ENCODE assay signal across 30 mouse cellular contexts in the genomic region with DNA sequence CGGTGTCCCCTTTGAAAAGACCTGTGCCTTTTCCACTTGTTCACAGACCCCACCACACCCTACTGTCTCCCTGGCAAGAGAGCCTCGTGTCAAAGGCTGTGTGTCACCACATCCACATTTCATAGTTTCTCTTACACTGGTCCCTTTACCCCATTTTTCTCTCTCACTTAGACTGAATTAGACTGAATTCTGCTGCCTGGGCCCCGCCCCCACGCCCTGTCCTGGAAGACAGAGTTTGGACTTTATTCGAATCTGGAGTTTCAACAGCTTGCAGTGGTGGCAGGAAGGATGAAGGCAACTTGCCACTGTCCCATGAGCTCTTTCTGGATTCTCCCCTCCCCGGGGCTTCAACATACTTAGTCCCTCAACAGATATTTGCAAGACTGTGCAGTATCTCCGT. TPM values are rescaled to one million over a fixed set of nuclear protein-coding genes. Genes with fewer than 3 reads are reported as not detected.
A peak's percentile ranks its signal among the peaks of the same experiment; 100 is the strongest.
DNase-seq lines count a peak whose midpoint lies in the region; TF ChIP-seq lines count a peak whose summit lies in the region.
"Had no signal": no experiment of that assay in that cellular context is flagged by ENCODE, and none has a peak within 500 bp of the region (broad histone marks: within the 10 kb centered on the region; RNA-seq: fewer than 3 reads in every experiment).

No protein-coding gene starts in this region.

- H3K36me3 ChIP-seq in testis, adult 2 months (ENCODE audit: control insufficient read depth, insufficient read depth, low read length): no peaks in the 10 kb centered on the region
- H3K36me3 ChIP-seq: embryonic facial prominence, embryonic 12.5 days; forebrain, embryonic 10.5 days; forebrain, embryonic 15.5 days; heart, embryonic 13.5 days; limb, embryonic 12.5 days; liver, embryonic 15.5 days; midbrain, embryonic 10.5 days; midbrain, embryonic 15.5 days; neural tube, embryonic 15.5 days had no signal

- TF ChIP-seq CTCF in testis, adult 2 months (IDR thresholded peaks at IDR 0.05; ENCODE audit: control insufficient read depth, insufficient read depth, insufficient replicate concordance, low read depth, low read length): no peak

- DNase-seq in adrenal gland, adult 2 months: peak; percentile 18
- no peak for DNase-seq in adrenal gland, adult 8-10 months
- DNase-seq in cerebellum, postnatal 36 days: peak; percentile 32 to 39
- DNase-seq in cerebellum, postnatal 4 days (ENCODE audit: low spot score in 2 of 2): no peak
- no peak for DNase-seq in testis, postnatal 14 days (ENCODE audit: low spot score)
- no peak for DNase-seq in kidney, adult 9 months
- DNase-seq in spleen, adult 18-20 months: no peak
- DNase-seq: gastrocnemius, postnatal 36 days; heart, postnatal 10 days; kidney, postnatal 25 days; right cerebral cortex, postnatal 14 days had no signal

- no peaks in the 10 kb centered on the region for H3K27me3 ChIP-seq in testis, adult 2 months (ENCODE audit: control insufficient read depth, insufficient read depth, low read length)
- H3K27me3 ChIP-seq: embryonic facial prominence, embryonic 12.5 days; forebrain, embryonic 15.5 days; liver, embryonic 15.5 days; midbrain, embryonic 15.5 days had no signal

- H3K27ac ChIP-seq in testis, adult 2 months (ENCODE audit: control insufficient read depth, insufficient read depth, low read depth, low read length): peak overlapping the region; percentile 57
- H3K27ac ChIP-seq: embryonic facial prominence, embryonic 12.5 days; forebrain, embryonic 10.5 days; forebrain, embryonic 15.5 days; heart, embryonic 13.5 days; hindbrain, embryonic 14.5 days; left cerebral cortex, adult 2 months; limb, embryonic 12.5 days; liver, embryonic 15.5 days; midbrain, embryonic 10.5 days; midbrain, embryonic 15.5 days; neural tube, embryonic 15.5 days; stomach, postnatal 0 days had no signal

- H3K4me1 ChIP-seq in testis, adult 2 months (ENCODE audit: control insufficient read depth, insufficient read depth, low read length): peaks cover 4% of the 10 kb centered on the region
- H3K4me1 ChIP-seq: embryonic facial prominence, embryonic 12.5 days; forebrain, embryonic 15.5 days; heart, embryonic 13.5 days; limb, embryonic 12.5 days; liver, embryonic 15.5 days; midbrain, embryonic 15.5 days had no signal

- no peak overlapping the region for H3K4me3 ChIP-seq in testis, adult 2 months (ENCODE audit: control insufficient read depth, low read depth, low read length)
- H3K4me3 ChIP-seq: embryonic facial prominence, embryonic 12.5 days; forebrain, embryonic 10.5 days; forebrain, embryonic 15.5 days; heart, embryonic 13.5 days; left cerebral cortex, adult 2 months; limb, embryonic 12.5 days; liver, embryonic 15.5 days; midbrain, embryonic 10.5 days; midbrain, embryonic 15.5 days; neural tube, embryonic 15.5 days had no signal

- no peak for TF ChIP-seq POLR2A in testis, adult 2 months (IDR thresholded peaks at IDR 0.05; ENCODE audit: control insufficient read depth, low read depth, low read length)

RNA-seq across cellular contexts. Expression of gene Ywhab, which starts 29.1 kb away (rescaled TPM):
- total RNA-seq in adrenal gland, adult 2 months (2021): 100 to 1,000 TPM; 260 to 298 TPM
- 66.5 and 75.4 TPM in 2 replicates for polyA plus RNA-seq in adrenal gland, adult 2 months (2012; rRNA removed)
- 100 to 1,000 TPM; 219 to 306 (median 257) TPM for total RNA-seq in adrenal gland, adult 8-10 months (2022)
- 14.1 and 15.7 TPM in 2 replicates for polyA plus RNA-seq in testis, adult 2 months (2012; rRNA removed)

RNA-seq across cellular contexts. Expression of gene Rims4, which starts 47.2 kb away (rescaled TPM):
- total RNA-seq in adrenal gland, adult 2 months (2021): 100 to 1,000 TPM in 1 of 2 experiments, 10 to 100 TPM in 1; 89.5 to 154 TPM
- 36.4 and 60.2 TPM in 2 replicates for polyA plus RNA-seq in adrenal gland, adult 2 months (2012; rRNA removed)
- 100 to 1,000 TPM in 2 of 4 experiments, 10 to 100 TPM in 2; 85.0 to 169 (median 121) TPM for total RNA-seq in adrenal gland, adult 8-10 months (2022)
- polyA plus RNA-seq in testis, adult 2 months (2012; rRNA removed): 1.1 and 1.5 TPM in 2 replicates
- total RNA-seq: CH12.LX; hematopoietic stem cell, adult 5-6 weeks had no signal
- polyA plus RNA-seq: activated CD4-positive, CD25-positive, alpha-beta regulatory T cell, adult 4 months; C2C12 had no signal

RNA-seq across cellular contexts. Expression of gene Pabpc1l, which starts 59.5 kb away (rescaled TPM):
- 1 to 10 TPM; 1.4 to 2.6 TPM for total RNA-seq in adrenal gland, adult 2 months (2021)
- 0.36 and 1.1 TPM in 2 replicates for polyA plus RNA-seq in adrenal gland, adult 2 months (2012; rRNA removed)
- 1 to 10 TPM in 3 of 4 experiments, under 1 TPM in 1; 0.56 to 2.2 (median 1.3) TPM for total RNA-seq in adrenal gland, adult 8-10 months (2022)
- 10.6 and 10.7 TPM in 2 replicates for polyA plus RNA-seq in testis, adult 2 months (2012; rRNA removed)
- total RNA-seq: ES-E14 had no signal
- polyA plus RNA-seq: liver, adult 2 months had no signal

Comparison
In these comparisons a context has a peak if more than half of its experiments do, and no peak if none do; other contexts are left out.
1. DNase-seq: peak in adrenal gland, adult 2 months (single experiment) and cerebellum, postnatal 36 days (2 of 2); none in adrenal gland, adult 8-10 months (single experiment), cerebellum, postnatal 4 days (0 of 2), testis, postnatal 14 days (single experiment), kidney, adult 9 months (single experiment) and spleen, adult 18-20 months (0 of 2).